Mouse (Mus musculus) thymus, postnatal 36 days (tissue): Measurements from ENCODE around the gene Gm6509.
"Not testable (repeated sequence)": the region's sequence is repeated elsewhere in the genome, so short reads cannot be mapped to it uniquely, and the experiment has no call there.

Experiments
- DNase-seq, 2 experiments: peaks; one replicate each; pipeline ENCODE4 v3.0.0; 2022; ENCODE audit warnings: mixed read lengths in 2 of 2

The Gm6509 gene

GRCm38 (mm10) chr5:94623679-94624078, at the start of gene Gm6509:
Gene Gm6509 (plus strand): TSS chr5:94623979.
- not testable (repeated sequence) for DNase-seq

- not testable (repeated sequence) for DNase-seq
Observed at GRCm38 (mm10) chr5:94616242-94616641, 7.5 kb upstream of the Gm6509 start, which contains the start of gene Gm3147. Gene Gm3147 (minus strand): TSS chr5:94616342.

DNA sequence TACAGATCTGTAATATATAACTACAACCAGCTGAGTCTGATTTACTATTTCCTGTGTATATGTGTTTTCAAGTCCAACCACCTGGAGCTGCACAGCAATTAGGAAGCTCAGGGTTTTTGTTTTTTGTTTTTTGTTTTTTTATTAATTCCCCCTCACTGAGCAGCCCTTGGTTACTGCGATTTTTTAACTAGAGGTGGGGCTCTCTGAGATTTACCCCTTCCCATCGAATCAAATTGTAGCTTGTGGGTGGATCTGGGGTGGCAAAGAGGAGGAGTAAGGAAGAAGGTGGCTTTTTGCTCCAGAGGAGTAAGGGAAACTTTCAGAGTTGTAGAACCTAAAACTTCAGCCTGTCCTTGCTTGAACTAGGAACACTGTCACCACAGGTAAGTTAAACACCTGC, 24.3 kb downstream of the Gm6509 start, which contains the start of gene Gm6205:
Gene Gm6205, plus strand, starts transcription at position 301 of the 400 bp plus-strand sequence.
- not testable (repeated sequence) for DNase-seq
